Mouse (Mus musculus): Measurements from ENCODE around the gene Slc4a4.

Slc4a4 gene

GRCm38 (mm10) chr5:88916501-88916971 is 29.9 kb downstream of the Slc4a4 start:
- DNase-seq (ENCODE audit: low spot score in 2 of 2) = peak; percentile 42 to 57

GRCm38 (mm10) chr5:88917221-88917620 is 30.6 kb downstream of the Slc4a4 start:
- no peak for DNase-seq (ENCODE audit: low spot score in 2 of 2)

- DNase-seq (ENCODE audit: low spot score in 2 of 2) = no peak
These were observed 31.0 kb downstream of the Slc4a4 start for GRCm38 (mm10) chr5:88917630-88918029.

- no peak for DNase-seq (ENCODE audit: low spot score in 2 of 2)
These were observed 31.9 kb downstream of the Slc4a4 start for GRCm38 (mm10) chr5:88918538-88918937.

GRCm38 (mm10) chr5:88925576-88925975 is 39.0 kb downstream of the Slc4a4 start:
- DNase-seq (ENCODE audit: low spot score in 2 of 2) = no peak

- peak in 1 of 2 experiments; percentile 65 for DNase-seq (ENCODE audit: low spot score in 2 of 2)
These were observed 41.7 kb downstream of the Slc4a4 start for GRCm38 (mm10) chr5:88928201-88928916.

GRCm38 (mm10) chr5:88929392-88930094 is 42.9 kb downstream of the Slc4a4 start:
- peak; percentile 74 to 86 for DNase-seq (ENCODE audit: low spot score in 2 of 2)

GRCm38 (mm10) chr5:88930129-88930528 is 43.5 kb downstream of the Slc4a4 start:
- DNase-seq (ENCODE audit: low spot score in 2 of 2) = no peak

GRCm38 (mm10) chr5:88930611-88931010 is 44.0 kb downstream of the Slc4a4 start:
- DNase-seq (ENCODE audit: low spot score in 2 of 2) = no peak

GRCm38 (mm10) chr5:88931176-88931575 is 44.6 kb downstream of the Slc4a4 start:
- no peak for DNase-seq (ENCODE audit: low spot score in 2 of 2)

GRCm38 (mm10) chr5:88933454-88933853 is 46.8 kb downstream of the Slc4a4 start:
- peak; percentile 31 to 49 for DNase-seq (ENCODE audit: low spot score in 2 of 2)

GRCm38 (mm10) chr5:88933946-88934345 is 47.3 kb downstream of the Slc4a4 start:
- peak; percentile 27 to 41 for DNase-seq (ENCODE audit: low spot score in 2 of 2)

GRCm38 (mm10) chr5:88938208-88938607 is 51.6 kb downstream of the Slc4a4 start:
- DNase-seq (ENCODE audit: low spot score in 2 of 2) = peak in 1 of 2 experiments; percentile 46

GRCm38 (mm10) chr5:88939151-88939550 is 52.5 kb downstream of the Slc4a4 start:
- DNase-seq (ENCODE audit: low spot score in 2 of 2) = peak in 1 of 2 experiments; percentile 37

- no peak for DNase-seq (ENCODE audit: low spot score in 2 of 2)
These were observed 53.2 kb downstream of the Slc4a4 start for GRCm38 (mm10) chr5:88939782-88940181.

- no peak for DNase-seq (ENCODE audit: low spot score in 2 of 2)
These were observed 55.3 kb downstream of the Slc4a4 start for GRCm38 (mm10) chr5:88941905-88942304.

GRCm38 (mm10) chr5:88945661-88946339 is 59.2 kb downstream of the Slc4a4 start:
- DNase-seq (ENCODE audit: low spot score in 2 of 2) = peak; percentile 45 to 53

GRCm38 (mm10) chr5:88950337-88950736 is 63.7 kb downstream of the Slc4a4 start:
- no peak for DNase-seq (ENCODE audit: low spot score in 2 of 2)

GRCm38 (mm10) chr5:88952757-88953577 is 66.3 kb downstream of the Slc4a4 start:
- DNase-seq (ENCODE audit: low spot score in 2 of 2) = no peak

GRCm38 (mm10) chr5:88957735-88958134 is 71.1 kb downstream of the Slc4a4 start:
- DNase-seq (ENCODE audit: low spot score in 2 of 2) = no peak

GRCm38 (mm10) chr5:88958966-88959365 is 72.3 kb downstream of the Slc4a4 start:
- no peak for DNase-seq (ENCODE audit: low spot score in 2 of 2)

Measured in heart, adult 9 months (tissue).